Mouse (Mus musculus) lung, embryonic 14.5 days (tissue): Measurements from ENCODE around the gene Rdh16f2. TPM values are rescaled to one million over a fixed set of nuclear protein-coding genes. Genes with fewer than 3 reads are reported as not detected.
A peak's percentile ranks its signal among the peaks of the same experiment; 100 is the strongest.
"Not testable (repeated sequence)": the region's sequence is repeated elsewhere in the genome, so short reads cannot be mapped to it uniquely, and the experiment has no call there.

Source experiments
- ATAC-seq: fragments of 200-750 bp; cut with Nextera tagmentation; 2 replicates; pipeline ENCODE4 v1.8.0; 2017; ENCODE audit warnings: mild to moderate bottlenecking, moderate TSS enrichment, moderate library complexity; ENCODE audit not compliant: insufficient read depth
- DNase-seq: peaks from one replicate; pipeline ENCODE4 v3.0.0-alpha.2; 2015
- H3K27ac ChIP-seq: fragments of 300-500 bp; sonication (generic); 2 replicates; pipeline ENCODE4 v1.5.1; 2014; ENCODE audit warnings: low read depth, mild to moderate bottlenecking, moderate library complexity
- H3K27me3 ChIP-seq: fragments of 300-500 bp; sonication (generic); 2 replicates; pipeline ENCODE4 v1.6.1; 2014; ENCODE audit warnings: low read length, control low read depth; ENCODE audit not compliant: insufficient read depth
- H3K36me3 ChIP-seq: fragments of 300-500 bp; sonication (generic); 2 replicates; pipeline ENCODE4 v1.6.1; 2014; ENCODE audit warnings: control low read depth; ENCODE audit not compliant: insufficient read depth
- H3K4me1 ChIP-seq: fragments of 300-500 bp; sonication (generic); 2 replicates; pipeline ENCODE4 v1.6.1; 2014; ENCODE audit warnings: antibody characterized with exemption, control low read depth; ENCODE audit not compliant: insufficient read depth
- H3K4me2 ChIP-seq: fragments of 300-500 bp; sonication (generic); 2 replicates; pipeline ENCODE4 v1.6.1; 2014; ENCODE audit warnings: mild to moderate bottlenecking
- H3K4me3 ChIP-seq: fragments of 300-500 bp; sonication (generic); 2 replicates; pipeline ENCODE4 v1.5.1; 2014; ENCODE audit warnings: low read depth, low read length
- H3K9ac ChIP-seq: fragments of 300-500 bp; sonication (generic); 2 replicates; pipeline ENCODE4 v1.6.1; 2014
- H3K9me3 ChIP-seq: fragments of 300-500 bp; sonication (generic); 2 replicates; pipeline ENCODE4 v1.6.1; 2016; ENCODE audit warnings: low read depth, low read length, control low read depth
- CTCF ChIP-seq: IDR thresholded peaks from 2 replicates; pipeline ENCODE4 v1.5.1; 2016; ENCODE audit warnings: antibody characterized with exemption, low read depth
- WGBS: fragments of 180-500 bp; shearing (Covaris S2); extraction: QIAGEN DNeasy Blood & Tissue Kit; methylation state at CpG from one replicate; pipeline ENCODE4 v1.1.7; 2014; 5-methylcytosine and 5-hydroxymethylcytosine counted together
- polyA plus RNA-seq: library from polyadenylated mRNA; unstranded; fragments of >200 nt; fragmentation: Nextera tagmentation; extraction: Ambion mirVana; gene quantifications from 2 replicates; pipeline ENCODE4 v1.2.1, GENCODE M21; 2014

Gene Rdh16f2
- polyA plus RNA-seq, 1 experiment from 2014 or later: not detected

DNA sequence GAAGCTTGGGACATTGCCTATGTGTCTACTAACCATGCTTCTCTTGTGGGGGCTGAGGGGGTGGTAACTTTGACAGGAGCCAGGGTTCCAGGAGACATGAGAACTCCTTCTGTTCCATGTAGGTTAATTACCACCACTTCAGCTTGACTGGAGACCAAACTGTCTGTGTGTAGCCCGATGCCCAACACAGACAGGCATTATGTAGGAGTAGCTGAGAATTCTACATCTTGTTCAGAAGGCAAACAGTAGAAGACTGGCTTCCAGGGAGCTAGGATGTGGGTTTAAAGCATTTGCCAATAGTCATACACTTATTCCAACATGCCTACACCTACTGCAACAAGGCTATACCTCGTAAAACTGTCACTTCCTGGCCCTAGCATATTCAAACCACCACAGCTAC, 27.7 kb upstream of the Rdh16f2 start:
- no peak for TF ChIP-seq CTCF
- no peak overlapping the region for H3K9ac ChIP-seq
- no peak overlapping the region for H3K4me3 ChIP-seq
- no peak overlapping the region for H3K27ac ChIP-seq
- H3K36me3 ChIP-seq: no peaks in the 10 kb centered on the region
- no peaks in the 10 kb centered on the region for H3K9me3 ChIP-seq
- no peaks in the 10 kb centered on the region for H3K27me3 ChIP-seq
- H3K4me1 ChIP-seq: no peaks in the 10 kb centered on the region
- DNase-seq (no peak), ATAC-seq (no peak)
- WGBS: 83% methylated on average over 2 of the region's 2 CpGs
- no peak overlapping the region for H3K4me2 ChIP-seq

DNA sequence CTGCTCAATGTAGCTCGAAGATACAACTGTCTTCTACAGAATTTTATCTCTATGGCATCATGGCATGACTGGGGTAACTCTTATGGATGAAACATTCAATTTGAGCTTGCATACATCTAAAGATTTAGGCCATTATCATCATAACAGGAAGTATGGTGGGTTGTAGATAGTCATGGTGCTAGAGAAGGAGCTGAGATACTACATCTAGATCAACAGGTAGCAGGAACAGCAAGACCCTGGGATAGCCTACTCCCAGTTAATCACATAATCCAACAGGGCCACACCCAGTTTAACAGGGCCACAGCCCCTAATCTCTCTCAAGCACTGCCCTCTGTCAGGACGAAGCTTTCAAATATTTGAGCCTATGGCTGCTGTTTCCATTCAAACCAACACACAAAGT, 25.5 kb upstream of the Rdh16f2 start:
- Histone ChIP-seq H3K4me1 (no peaks in the 10 kb centered on the region), H3K27me3 (no peaks in the 10 kb centered on the region), H3K9me3 (no peaks in the 10 kb centered on the region), H3K9ac (no peak overlapping the region), H3K36me3 (no peaks in the 10 kb centered on the region), H3K4me2 (no peak overlapping the region), H3K4me3 (no peak overlapping the region), H3K27ac (no peak overlapping the region)
- ATAC-seq (no peak), DNase-seq (no peak)
- no peak for TF ChIP-seq CTCF
- 54% methylated on average over 2 of the region's 2 CpGs for WGBS

GRCm38 (mm10) chr10:127845945-127846344, 20.3 kb upstream of the Rdh16f2 start:
- not testable (repeated sequence) for DNase-seq, H3K4me3 ChIP-seq, H3K4me2 ChIP-seq, H3K4me1 ChIP-seq, H3K9ac ChIP-seq, H3K9me3 ChIP-seq, H3K36me3 ChIP-seq, H3K27me3 ChIP-seq, ATAC-seq, H3K27ac ChIP-seq
- 84% methylated on average over 5 of the region's 5 CpGs for WGBS

DNA sequence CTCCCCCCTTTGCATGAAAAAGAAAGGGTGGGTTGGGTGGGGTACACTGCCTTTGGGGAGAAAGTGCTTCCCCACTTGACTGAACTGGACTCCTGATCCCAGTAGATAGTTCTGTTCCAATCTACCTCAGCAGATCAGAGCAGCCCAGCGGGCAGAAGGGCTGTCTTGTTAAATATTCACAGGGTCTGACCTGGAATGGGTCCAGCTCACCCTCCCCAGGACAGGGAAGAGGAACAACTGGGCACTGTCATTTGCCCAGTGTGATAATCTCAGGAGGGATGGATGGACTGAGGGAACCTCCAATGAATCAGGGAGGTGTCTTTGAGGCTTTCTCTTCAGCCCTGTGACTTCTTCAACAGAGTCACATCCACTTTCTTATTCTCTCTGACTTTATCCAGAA, 18.2 kb upstream of the Rdh16f2 start:
- no peak for TF ChIP-seq CTCF
- Histone ChIP-seq H3K4me1 (no peaks in the 10 kb centered on the region), H3K4me3 (no peak overlapping the region), H3K4me2 (no peak overlapping the region), H3K36me3 (no peaks in the 10 kb centered on the region), H3K27ac (no peak overlapping the region), H3K27me3 (no peaks in the 10 kb centered on the region), H3K9ac (no peak overlapping the region), H3K9me3 (no peaks in the 10 kb centered on the region)
- WGBS: 67% methylated on average over 1 of the region's 1 CpGs
- ATAC-seq (no peak), DNase-seq (no peak)

DNA sequence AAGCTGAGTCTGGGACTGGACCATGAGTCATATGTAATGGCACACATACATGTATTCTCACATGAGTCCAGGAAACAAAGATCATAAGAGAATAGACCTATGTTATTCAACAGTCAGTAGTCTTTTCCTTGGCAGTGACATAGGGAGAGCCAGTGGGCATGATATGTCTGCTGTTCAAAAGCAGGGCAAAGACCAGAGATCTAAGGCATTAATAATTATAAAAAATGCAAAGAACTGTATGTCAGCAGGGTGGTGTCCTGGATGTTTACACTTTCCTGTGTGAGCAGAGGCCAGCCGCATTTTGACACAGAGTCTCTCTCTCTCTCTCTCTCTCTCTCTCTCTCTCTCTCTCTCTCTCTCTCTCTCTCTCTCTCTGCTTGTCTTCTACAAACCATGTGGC, 16.6 kb upstream of the Rdh16f2 start, which contains the start of gene Rdh19:
TSS of gene Rdh19 (plus strand) at position 301 of the 400 bp plus-strand sequence.
- H3K9ac ChIP-seq: no peak within 1 kb of the TSS
- no peaks in the 10 kb centered on the region for H3K36me3 ChIP-seq
- H3K4me1 ChIP-seq: no peaks in the 10 kb centered on the region
- no peak for ATAC-seq
- no peak for DNase-seq
- H3K27me3 ChIP-seq: no peaks in the 10 kb centered on the region
- H3K9me3 ChIP-seq: no peaks in the 10 kb centered on the region
- H3K4me3 ChIP-seq: no peak within 1 kb of the TSS
- TF ChIP-seq CTCF: no peak
- WGBS: 44% methylated on average over 1 of the region's 1 CpGs
- H3K4me2 ChIP-seq: no peak within 1 kb of the TSS
- H3K27ac ChIP-seq: no peak within 1 kb of the TSS

GRCm38 (mm10) chr10:127856376-127856775, 9.9 kb upstream of the Rdh16f2 start:
- no peak overlapping the region for H3K4me2 ChIP-seq
- H3K4me3 ChIP-seq: no peak overlapping the region
- ATAC-seq: no peak
- H3K27ac ChIP-seq: no peak overlapping the region
- TF ChIP-seq CTCF: no peak
- no peaks in the 10 kb centered on the region for H3K4me1 ChIP-seq
- H3K9ac ChIP-seq: no peak overlapping the region
- H3K27me3 ChIP-seq: no peaks in the 10 kb centered on the region
- no peaks in the 10 kb centered on the region for H3K9me3 ChIP-seq
- H3K36me3 ChIP-seq: no peaks in the 10 kb centered on the region
- DNase-seq: no peak

GRCm38 (mm10) chr10:127864931-127865330, 1.3 kb upstream of the Rdh16f2 start:
- no peaks in the 10 kb centered on the region for H3K4me1 ChIP-seq
- no peak overlapping the region for H3K4me2 ChIP-seq
- H3K27ac ChIP-seq: no peak overlapping the region
- H3K27me3 ChIP-seq: no peaks in the 10 kb centered on the region
- H3K9ac ChIP-seq: no peak overlapping the region
- H3K36me3 ChIP-seq: no peaks in the 10 kb centered on the region
- no peak overlapping the region for H3K4me3 ChIP-seq
- DNase-seq (no peak), ATAC-seq (no peak)
- no peak for TF ChIP-seq CTCF
- H3K9me3 ChIP-seq: no peaks in the 10 kb centered on the region

- ATAC-seq (no peak), DNase-seq (peak; percentile 39)
- Histone ChIP-seq H3K4me1 (no peaks in the 10 kb centered on the region), H3K9ac (no peak overlapping the region), H3K4me3 (no peak overlapping the region), H3K9me3 (no peaks in the 10 kb centered on the region), H3K36me3 (no peaks in the 10 kb centered on the region), H3K27me3 (no peaks in the 10 kb centered on the region), H3K27ac (no peak overlapping the region), H3K4me2 (no peak overlapping the region)
- peak; percentile 59 for TF ChIP-seq CTCF
- WGBS: 74% methylated on average over 4 of the region's 4 CpGs
Observed at GRCm38 (mm10) chr10:127872484-127872883, 6.2 kb downstream of the Rdh16f2 start.
